Mouse (Mus musculus) lung, adult 2 months (tissue): ENCODE results near the gene Zscan12. TPM values are rescaled to one million over a fixed set of nuclear protein-coding genes. Genes with fewer than 3 reads are reported as not detected.
"Not testable (repeated sequence)": the region's sequence is repeated elsewhere in the genome, so short reads cannot be mapped to it uniquely, and the experiment has no call there.

ENCODE experiments used
- DNase-seq: peaks from one replicate; pipeline ENCODE4 v3.0.0; 2022
- H3K4me1 ChIP-seq: fragments of 200-500 bp; 2 replicates; pipeline ENCODE4 v1.6.1; 2011; ENCODE audit warnings: low read length; ENCODE audit not compliant: control insufficient read depth, insufficient read depth
- H3K4me3 ChIP-seq: fragments of 200-500 bp; replicated peaks from 2 replicates; pipeline ENCODE3; 2011; ENCODE audit warnings: low read depth, mild to moderate bottlenecking, control low read depth, low read length; ENCODE audit errors: extremely low read depth
- CTCF ChIP-seq: fragments of 200-500 bp; IDR thresholded peaks from 2 replicates; pipeline ENCODE4 v1.5.1; 2011; ENCODE audit warnings: mild to moderate bottlenecking, low read length, control low read depth; ENCODE audit not compliant: insufficient read depth
- POLR2A ChIP-seq: fragments of 200-500 bp; IDR thresholded peaks from 2 replicates; pipeline ENCODE4 v1.6.1; 2011; ENCODE audit warnings: low read depth, mild to moderate bottlenecking, control low read depth, low read length, borderline replicate concordance; ENCODE audit errors: extremely low read depth
- WGBS: fragments of 180-500 bp; shearing (Covaris S2); methylation state at CpG from one replicate; pipeline ENCODE4 v1.1.7; 2018; 5-methylcytosine and 5-hydroxymethylcytosine counted together
- polyA plus RNA-seq: library from polyadenylated mRNA; depleted of rRNA; stranded (reverse); fragments of >200 nt; gene quantifications from 2 replicates; pipeline ENCODE4 v1.2.3, GENCODE M21; 2012

Zscan12 gene
- polyA plus RNA-seq, 1 experiment = 1.8 TPM

GRCm38 (mm10) chr13:21346610-21347009, 16.0 kb upstream of the Zscan12 start, which contains the start of gene Olfr1367:
Olfr1367 (plus strand) TSS chr13:21346910.
- Histone ChIP-seq H3K4me3 (no peak within 1 kb of the TSS), H3K4me1 (no peaks in the 10 kb centered on the region)
- no peak for DNase-seq
- TF ChIP-seq POLR2A = no peak
- TF ChIP-seq CTCF = no peak
- 82% methylated on average over 1 of the region's 1 CpGs for WGBS

GRCm38 (mm10) chr13:21350593-21350992, 12.0 kb upstream of the Zscan12 start:
- H3K4me3 ChIP-seq = no peak overlapping the region
- no peak for TF ChIP-seq CTCF
- H3K4me1 ChIP-seq = no peaks in the 10 kb centered on the region
- no peak for DNase-seq

GRCm38 (mm10) chr13:21363719-21364118, 1.1 kb downstream of the Zscan12 start:
- Histone ChIP-seq H3K4me1 (peaks cover 3% of the 10 kb centered on the region), H3K4me3 (no peak overlapping the region)
- no peak for TF ChIP-seq POLR2A
- TF ChIP-seq CTCF = no peak
- WGBS = 58% methylated on average over 12 of the region's 12 CpGs
- no peak for DNase-seq

GRCm38 (mm10) chr13:21366635-21367034, 4.0 kb downstream of the Zscan12 start:
- Histone ChIP-seq H3K4me3 (no peak overlapping the region), H3K4me1 (peaks cover 3% of the 10 kb centered on the region)
- DNase-seq = no peak
- WGBS = 61% methylated on average over 6 of the region's 6 CpGs
- TF ChIP-seq CTCF (no peak), POLR2A (no peak)

GRCm38 (mm10) chr13:21372700-21373099, 10.1 kb downstream of the Zscan12 start:
- no peaks in the 10 kb centered on the region for H3K4me1 ChIP-seq
- H3K4me3 ChIP-seq = no peak overlapping the region
- no peak for TF ChIP-seq POLR2A
- TF ChIP-seq CTCF = no peak
- DNase-seq = no peak
- 92% methylated on average over 2 of the region's 2 CpGs for WGBS

- H3K4me3 ChIP-seq = no peak overlapping the region
- no peak for TF ChIP-seq POLR2A
- no peak for TF ChIP-seq CTCF
- 84% methylated on average over 2 of the region's 2 CpGs for WGBS
- no peak for DNase-seq
- no peaks in the 10 kb centered on the region for H3K4me1 ChIP-seq
Measured at GRCm38 (mm10) chr13:21377773-21378172, 15.2 kb downstream of the Zscan12 start.

- DNase-seq = no peak
- no peak overlapping the region for H3K4me3 ChIP-seq
- TF ChIP-seq CTCF = no peak
- no peak for TF ChIP-seq POLR2A
Measured at GRCm38 (mm10) chr13:21395211-21395610, 32.6 kb downstream of the Zscan12 start.

GRCm38 (mm10) chr13:21395623-21396022, 33.0 kb downstream of the Zscan12 start:
- TF ChIP-seq POLR2A (no peak), CTCF (no peak)
- 0 out of 2 replicates have a peak, but pooled peaks cover 4% of the 10 kb centered on the region for H3K4me1 ChIP-seq
- no peak for DNase-seq
- 90% methylated on average over 6 of the region's 6 CpGs for WGBS
- H3K4me3 ChIP-seq = no peak overlapping the region

More at GRCm38 (mm10) chr13:21395211-21395610, 32.6 kb downstream of the Zscan12 start:
- 0 out of 2 replicates have a peak, but pooled peaks cover 4% of the 10 kb centered on the region for H3K4me1 ChIP-seq
- WGBS = 98% methylated on average over 1 of the region's 1 CpGs

GRCm38 (mm10) chr13:21396048-21396447, 33.4 kb downstream of the Zscan12 start:
- not testable (repeated sequence) for H3K4me1 ChIP-seq, H3K4me3 ChIP-seq
- DNase-seq = peak; percentile 34
- 91% methylated on average over 18 of the region's 18 CpGs for WGBS

- Histone ChIP-seq H3K4me1 (peaks cover 6% of the 10 kb centered on the region; the same call in 1 of the 2 replicates), H3K4me3 (no peak overlapping the region)
- WGBS = 81% methylated on average over 2 of the region's 2 CpGs
- TF ChIP-seq CTCF (no peak), POLR2A (no peak)
- DNase-seq = no peak
Measured at GRCm38 (mm10) chr13:21397486-21397885, 34.9 kb downstream of the Zscan12 start.
